Mouse (Mus musculus) liver, postnatal 0 days (tissue): ENCODE data around the gene Cypt1.

Experiments
- CTCF ChIP-seq: sonication (generic); IDR thresholded peaks from 2 replicates; pipeline ENCODE4 v1.5.1; 2016; ENCODE audit warnings: antibody characterized with exemption, low read depth
- EP300 ChIP-seq: IDR thresholded peaks from 2 replicates; pipeline ENCODE4 v1.6.1; 2016; ENCODE audit warnings: antibody characterized with exemption, low read depth, mild to moderate bottlenecking

DNA sequence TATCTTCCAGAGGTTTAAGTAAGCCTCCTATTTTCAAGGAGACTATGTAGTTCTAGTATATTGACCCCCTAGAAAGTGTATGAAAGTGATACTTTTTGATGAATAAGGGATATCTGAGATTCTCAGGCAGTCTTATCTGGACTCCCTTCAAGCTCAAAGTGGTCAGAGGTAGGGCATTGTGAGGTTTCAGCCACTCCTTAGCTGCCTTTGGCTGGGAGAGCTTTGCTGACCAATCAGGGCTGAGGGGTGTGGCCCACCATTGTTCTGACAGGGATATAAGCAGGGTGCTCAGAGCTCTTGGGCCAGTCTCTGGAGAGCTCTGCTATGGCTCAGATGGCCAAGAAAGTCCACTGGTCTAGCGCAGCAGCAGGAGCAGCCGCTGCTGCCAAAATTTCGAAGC lies at the start of gene Cypt1:
- no peak for TF ChIP-seq CTCF
- TF ChIP-seq EP300, result no peak
